Mouse (Mus musculus) C2C12 (cell line): ENCODE measurements at regions not wholly inside any gene's neighbourhood (a gene's known extent, or its start where the extent isn't known, plus 50 kb on each side); places are given as distances from the start of the nearest gene placed in this dataset.

Experiments used
- CTCF ChIP-seq: IDR thresholded peaks from one replicate; pipeline ENCODE4 v1.5.1; 2011; ENCODE audit not compliant: control insufficient read depth, insufficient read depth, insufficient read length
- USF1 ChIP-seq: IDR thresholded peaks from one replicate; pipeline ENCODE4 v1.6.1; 2011; ENCODE audit warnings: low read depth, mild to moderate bottlenecking, control low read depth, moderate library complexity

GRCm38 (mm10) chr17:64941555-64941954 is 105.7 kb upstream of the 4930583I09Rik start:
- TF ChIP-seq CTCF (no peak), USF1 (peak; percentile 22)
